Mouse (Mus musculus): ENCODE measurements around the gene Wdr46.

DNA sequence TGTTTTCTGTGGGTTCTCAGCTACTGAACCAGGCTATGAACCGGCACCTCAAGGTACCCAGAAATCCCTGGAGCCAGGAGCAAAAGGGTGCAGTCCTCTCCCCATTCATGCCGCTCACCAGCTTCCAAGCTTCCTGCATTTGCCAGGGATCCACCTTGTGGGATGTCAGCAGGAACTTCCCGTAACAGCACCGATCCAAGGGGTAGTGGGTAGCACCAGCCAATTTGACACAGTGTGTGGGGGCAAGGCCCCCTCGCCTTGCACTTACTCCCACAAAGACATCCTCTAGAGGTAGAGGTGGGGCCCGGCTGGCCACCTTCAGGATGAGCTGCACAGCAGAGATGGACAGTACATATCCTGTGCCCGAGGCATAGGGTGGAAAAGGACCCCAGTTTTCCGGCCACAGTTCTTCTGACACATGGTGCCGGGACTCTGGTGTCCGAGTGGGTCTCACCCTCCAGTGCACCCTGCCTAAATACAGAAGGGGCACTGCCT lies 9.7 kb downstream of the Wdr46 start:
- no peak for TF ChIP-seq CTCF (IDR thresholded peaks at IDR 0.05; ENCODE audit: borderline replicate concordance, insufficient read depth, low read length)
- TF ChIP-seq POLR2A (IDR thresholded peaks at IDR 0.05; ENCODE audit: low read depth, low read length): peak; percentile 45

All from embryonic fibroblast, embryonic 13.5 days (primary cell).